Mouse (Mus musculus): Measurements from ENCODE around the gene Uhrf1. TPM values are rescaled to one million over a fixed set of nuclear protein-coding genes. Genes with fewer than 3 reads are reported as not detected.

The Uhrf1 gene
- total RNA-seq, 2 experiments from 2014 or later = 21.6 to 23.3 TPM

Other genes with a start within 250 kb of the Uhrf1 start
- 10 to 100 TPM; 50.9 to 57.4 TPM for gene Ubxn6, start 228.3 kb upstream of the Uhrf1 start, total RNA-seq (2021)
- 10 to 100 TPM; 38.9 to 42.2 TPM for gene Hdgfl2, start 223.7 kb upstream of the Uhrf1 start, total RNA-seq (2021)
- gene Plin4, start 193.5 kb upstream of the Uhrf1 start, total RNA-seq (2021) = 100 to 1,000 TPM in 1 of 2 experiments, 10 to 100 TPM in 1; 80.9 to 155 TPM
- 100 to 1,000 TPM; 126 to 166 TPM for gene Plin5, start 185.7 kb upstream of the Uhrf1 start, total RNA-seq (2021)
- gene Lrg1, start 181.3 kb upstream of the Uhrf1 start, total RNA-seq (2021) = 10 to 100 TPM; 12.6 to 25.2 TPM
- 10 to 100 TPM; 11.3 to 13.7 TPM for gene Sema6b, start 163.0 kb upstream of the Uhrf1 start, total RNA-seq (2021)
- 1 to 10 TPM; 5.8 to 8.4 TPM for gene Tnfaip8l1, start 140.8 kb upstream of the Uhrf1 start, total RNA-seq (2021)
- 10 to 100 TPM; 36.6 to 40.3 TPM for gene Mydgf, start 119.4 kb upstream of the Uhrf1 start, total RNA-seq (2021)
- gene Dpp9, start 84.4 kb upstream of the Uhrf1 start, total RNA-seq (2021) = 10 to 100 TPM; 29.1 to 33.3 TPM
- 10 to 100 TPM; 81.5 to 94.9 TPM for gene Fem1a, start 46.5 kb upstream of the Uhrf1 start, total RNA-seq (2021)
- 10 to 100 TPM; 11.6 to 12.7 TPM for gene Ticam1, start 26.5 kb upstream of the Uhrf1 start, total RNA-seq (2021)
- 10 to 100 TPM; 67.0 to 81.9 TPM for gene Plin3, start 10.4 kb upstream of the Uhrf1 start, total RNA-seq (2021)
- gene Arrdc5, start 3.0 kb upstream of the Uhrf1 start, total RNA-seq (2021) = not detected
- 10 to 100 TPM; 42.4 to 44.9 TPM for gene Kdm4b, start 22.7 kb downstream of the Uhrf1 start, total RNA-seq (2021)
- gene Ptprs, start 173.2 kb downstream of the Uhrf1 start, total RNA-seq (2021) = 10 to 100 TPM; 87.3 to 92.3 TPM
- not detected for gene Znrf4, start 209.1 kb downstream of the Uhrf1 start, total RNA-seq (2021)